Mouse (Mus musculus): ENCODE results near the gene Rnf181.

Gene Rnf181

DNA sequence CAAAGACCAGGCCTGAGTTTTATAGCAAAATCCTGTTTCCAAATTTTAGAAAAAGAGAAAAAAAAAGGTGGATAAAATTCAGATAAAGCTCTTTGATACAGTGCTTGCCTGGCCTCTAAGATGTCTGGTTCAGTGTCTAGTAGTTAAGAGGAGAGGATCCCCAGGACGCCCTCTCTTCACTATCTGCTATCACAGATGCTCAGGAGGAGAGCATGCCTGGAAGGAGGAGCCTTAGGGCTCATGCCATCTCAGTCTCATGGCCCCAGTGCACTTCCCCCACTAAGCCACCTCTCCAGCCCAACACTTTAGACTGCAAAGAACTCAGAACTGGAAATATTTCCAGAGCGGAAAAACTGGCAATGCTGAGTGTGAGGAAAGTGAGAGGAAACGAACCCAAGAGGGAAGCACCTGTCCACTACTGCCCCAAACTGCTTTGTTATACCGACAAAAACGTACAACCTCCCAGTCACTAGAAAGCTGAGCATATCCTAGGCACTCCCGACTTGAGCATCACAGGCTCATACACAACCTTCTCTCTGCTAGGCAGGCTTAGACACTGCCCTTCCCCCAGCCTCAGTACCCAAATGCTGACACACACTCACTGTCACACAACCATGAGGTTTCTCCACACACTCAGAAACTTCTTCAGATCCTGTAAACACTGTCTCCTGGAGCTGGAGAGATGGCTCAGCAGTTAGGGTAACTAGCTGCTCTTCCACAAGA, 42.8 kb downstream of the Rnf181 start:
- no peak for DNase-seq

DNA sequence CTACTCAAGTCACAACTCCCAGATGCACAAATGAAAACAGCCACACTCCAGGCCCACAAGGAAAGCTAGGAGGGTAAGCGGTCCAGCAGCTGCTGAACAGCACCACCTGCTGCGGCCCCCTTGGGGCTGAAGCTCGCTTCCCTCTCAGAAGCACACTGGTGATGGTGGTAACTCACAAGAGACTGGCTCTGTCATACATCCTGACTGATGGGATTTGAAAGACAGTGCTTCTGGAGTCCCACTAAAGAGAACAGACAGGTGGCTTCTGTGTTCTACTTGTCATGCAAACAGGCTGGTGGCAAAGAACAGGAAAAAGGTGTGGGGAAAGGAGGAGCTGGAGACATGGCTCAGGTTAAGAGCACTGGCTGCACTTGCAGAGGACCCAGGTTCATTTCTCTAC, 43.8 kb downstream of the Rnf181 start:
- DNase-seq, result no peak

DNA sequence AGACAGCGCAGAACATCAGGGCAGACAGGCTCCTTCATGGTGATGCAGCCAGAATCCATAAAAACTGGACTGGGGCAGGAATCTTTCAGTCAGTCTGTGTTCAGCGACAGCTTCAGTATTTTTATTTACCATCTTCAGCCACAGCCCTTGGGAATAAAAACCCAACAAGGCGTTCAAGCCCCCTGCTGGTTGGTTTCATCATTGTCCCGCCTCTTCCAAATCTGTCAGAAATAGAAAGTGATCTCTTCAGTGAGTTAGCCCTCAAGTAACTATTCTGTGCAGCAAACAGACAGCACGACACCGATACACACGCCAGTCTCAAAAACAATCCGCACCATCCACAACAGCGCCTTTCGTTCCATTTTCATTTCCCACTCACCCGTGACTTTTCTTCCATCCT, 47.7 kb downstream of the Rnf181 start:
- peak; percentile 76 to 78 for DNase-seq

DNA sequence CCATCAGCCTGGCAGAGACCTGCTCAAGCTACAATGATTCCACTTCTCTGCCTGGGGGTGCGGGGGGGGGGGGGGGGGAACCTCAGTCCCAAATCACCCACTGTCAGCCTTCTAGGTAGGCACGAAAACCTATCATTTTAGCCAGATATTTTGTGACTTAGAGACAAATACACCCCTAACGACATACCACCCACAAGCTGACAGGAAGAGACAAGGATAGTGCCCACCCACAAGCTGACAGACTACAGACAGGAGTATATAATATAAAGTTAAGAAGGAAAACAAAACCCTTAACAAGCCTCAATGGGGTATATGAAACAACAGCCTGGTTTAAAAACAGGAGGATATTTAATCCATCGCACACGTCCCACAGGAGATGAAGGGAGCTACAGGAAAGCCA, 48.3 kb downstream of the Rnf181 start:
- no peak for DNase-seq

DNA sequence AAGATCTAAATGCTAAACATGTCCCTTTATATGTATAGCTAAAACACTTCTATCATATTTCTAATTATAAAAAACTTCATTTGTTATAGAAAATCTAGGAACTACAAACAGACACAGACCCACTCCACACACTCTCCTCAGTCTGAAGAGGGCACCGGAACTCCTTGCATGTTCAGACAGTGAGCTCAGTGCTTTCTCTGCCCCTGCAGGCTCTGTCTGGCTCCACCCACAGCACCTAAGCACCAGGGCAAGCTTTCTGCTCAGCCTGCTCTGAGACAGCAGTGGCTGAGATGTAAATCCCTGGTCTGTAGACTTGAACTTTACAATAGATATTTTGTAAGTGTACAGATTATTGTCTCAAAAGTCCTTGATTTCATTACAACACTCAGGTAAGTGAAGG, 50.7 kb downstream of the Rnf181 start:
- peak in 1 of 2 experiments; percentile 28 for DNase-seq

DNA sequence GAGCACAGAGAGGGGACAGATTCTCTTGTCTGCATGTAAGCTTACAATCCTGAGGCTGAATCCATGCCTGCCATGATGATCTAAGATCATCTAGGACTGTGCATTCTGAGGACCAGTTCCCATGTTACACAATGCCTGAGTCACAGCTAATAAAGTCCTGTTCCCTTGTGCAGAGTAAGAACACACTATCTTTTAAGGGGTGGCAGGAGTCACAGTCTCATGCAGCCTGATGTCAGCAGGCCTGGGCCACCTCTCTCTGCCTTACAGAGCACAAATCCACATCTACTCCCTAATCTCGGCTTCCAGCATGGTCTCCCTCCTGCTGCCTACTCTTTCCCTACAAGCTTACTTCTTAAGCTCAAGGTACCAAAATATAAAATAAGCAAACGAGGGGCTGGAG, 51.4 kb downstream of the Rnf181 start:
- no peak for DNase-seq

DNA sequence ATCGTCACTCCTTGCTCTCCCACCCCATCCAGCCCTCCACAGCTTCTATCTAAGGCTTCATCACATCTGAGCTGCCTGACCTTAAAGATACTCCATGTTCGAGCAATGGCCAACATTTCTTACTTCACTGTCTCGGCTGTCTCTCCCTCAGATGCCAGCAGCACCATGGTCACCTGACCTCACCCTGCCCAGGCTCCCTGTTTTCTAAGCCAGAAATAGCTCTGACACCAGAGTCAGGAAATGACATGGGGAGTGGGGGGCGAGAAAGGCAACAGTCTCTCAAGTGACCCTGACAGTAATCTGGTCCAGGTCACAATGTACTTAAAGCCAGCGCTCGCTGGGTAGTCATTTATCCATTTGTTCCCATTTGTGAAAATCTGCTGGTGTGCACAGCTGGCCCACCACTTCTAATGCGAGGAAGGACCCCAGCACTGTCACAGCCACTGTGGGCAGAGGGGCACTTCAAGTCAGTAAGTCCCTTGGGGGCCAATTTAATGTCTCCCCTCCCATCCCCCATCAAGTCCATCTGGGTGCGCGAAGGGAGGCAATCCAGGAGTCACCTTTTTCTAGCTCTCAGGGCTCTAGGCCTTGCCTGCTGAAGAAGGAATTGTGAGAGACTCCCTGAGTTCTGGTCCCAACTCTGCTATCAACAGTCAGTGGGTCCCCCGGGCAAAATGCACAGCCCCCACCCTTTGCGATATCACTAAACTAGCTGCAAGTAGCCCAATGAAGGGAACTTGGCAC, 53.5 kb downstream of the Rnf181 start:
- no peak for DNase-seq

DNA sequence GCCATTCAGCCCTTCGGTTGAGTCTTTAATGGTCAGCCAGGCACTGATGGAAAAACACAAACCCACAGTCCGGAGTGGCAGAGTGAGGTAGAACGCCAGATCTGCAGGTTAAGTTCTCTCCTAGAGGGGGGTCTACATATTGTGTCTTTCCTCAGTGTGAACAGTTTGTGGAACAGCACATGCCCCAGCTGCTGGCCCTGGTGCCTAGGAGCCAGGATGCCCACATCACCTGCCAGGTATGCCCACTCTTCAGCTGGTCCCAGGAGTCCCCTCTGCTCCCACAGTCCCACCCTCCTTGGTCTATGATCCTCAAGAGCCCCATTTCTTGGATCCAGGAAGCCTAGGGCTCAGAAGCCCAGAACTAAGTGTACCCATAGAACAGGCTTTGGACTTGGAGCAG, 54.6 kb downstream of the Rnf181 start:
- no peak for DNase-seq

Data from kidney, postnatal 4 days (tissue).